Mouse (Mus musculus) limb, embryonic 15.5 days (tissue): ENCODE data around the gene Mfsd13b. TPM values are rescaled to one million over a fixed set of nuclear protein-coding genes. Genes with fewer than 3 reads are reported as not detected.
"Not testable (repeated sequence)": the region's sequence is repeated elsewhere in the genome, so short reads cannot be mapped to it uniquely, and the experiment has no call there.

Experiments
- ATAC-seq: fragments of 200-750 bp; cut with Nextera tagmentation; 2 replicates; pipeline ENCODE4 v1.8.0; 2017; ENCODE audit warnings: low read depth, moderate TSS enrichment; ENCODE audit not compliant: insufficient number of reproducible peaks, low FRiP score, low TSS enrichment
- H3K27ac ChIP-seq: fragments of 300-500 bp; sonication (generic); 2 replicates; pipeline ENCODE4 v1.5.1; 2015; ENCODE audit warnings: moderate library complexity, mild to moderate bottlenecking, inconsistent platforms
- H3K27me3 ChIP-seq: fragments of 300-500 bp; sonication (generic); 2 replicates; pipeline ENCODE4 v1.6.1; 2015; ENCODE audit warnings: inconsistent platforms
- H3K36me3 ChIP-seq: fragments of 300-500 bp; sonication (generic); 2 replicates; pipeline ENCODE4 v1.6.1; 2015; ENCODE audit warnings: inconsistent platforms
- H3K4me1 ChIP-seq: fragments of 300-500 bp; sonication (generic); 2 replicates; pipeline ENCODE4 v1.6.1; 2015; ENCODE audit warnings: inconsistent platforms
- H3K4me2 ChIP-seq: fragments of 300-500 bp; sonication (generic); 2 replicates; pipeline ENCODE4 v1.6.1; 2015; ENCODE audit warnings: mild to moderate bottlenecking, inconsistent platforms
- H3K4me3 ChIP-seq: fragments of 300-500 bp; sonication (generic); 2 replicates; pipeline ENCODE4 v1.5.1; 2015; ENCODE audit warnings: mild to moderate bottlenecking, inconsistent platforms
- H3K9ac ChIP-seq: fragments of 300-500 bp; sonication (generic); 2 replicates; pipeline ENCODE4 v1.6.1; 2015; ENCODE audit warnings: inconsistent platforms
- H3K9me3 ChIP-seq: fragments of 300-500 bp; sonication (generic); 2 replicates; pipeline ENCODE4 v1.6.1; 2016; ENCODE audit warnings: inconsistent platforms
- WGBS: fragments of 180-500 bp; shearing (Covaris S2); methylation state at CpG from one replicate; pipeline ENCODE4 v1.1.7; 2015; 5-methylcytosine and 5-hydroxymethylcytosine counted together
- polyA plus RNA-seq: library from polyadenylated mRNA; unstranded; fragments of >200 nt; fragmentation: Nextera tagmentation; extraction: Ambion mirVana; gene quantifications from 2 replicates; pipeline ENCODE4 v1.2.1, GENCODE M21; 2015

Mfsd13b gene
- polyA plus RNA-seq, 1 experiment from 2014 or later: 0.46 TPM

GRCm38 (mm10) chr7:121029947-121030346 is 47.6 kb downstream of the Mfsd13b start:
- H3K9ac ChIP-seq, H3K27me3 ChIP-seq, H3K4me3 ChIP-seq, H3K36me3 ChIP-seq, H3K4me2 ChIP-seq, ATAC-seq, H3K4me1 ChIP-seq, H3K9me3 ChIP-seq, H3K27ac ChIP-seq: not testable (repeated sequence)

GRCm38 (mm10) chr7:121033856-121034652 is 51.7 kb downstream of the Mfsd13b start, which contains the start of gene Mettl9:
TSS of gene Mettl9 (plus strand) at chr7:121034445.
- Histone ChIP-seq H3K27ac (peak within 1 kb of the TSS; percentile 97), H3K36me3 (no peaks in the 10 kb centered on the region), H3K4me3 (peak within 1 kb of the TSS; percentile 96), H3K9me3 (no peaks in the 10 kb centered on the region), H3K9ac (peak within 1 kb of the TSS; percentile 99), H3K4me2 (peak within 1 kb of the TSS; percentile 65), H3K27me3 (0 out of 2 replicates have a peak, but pooled peaks cover 5% of the 10 kb centered on the region), H3K4me1 (peaks cover 28% of the 10 kb centered on the region)
- WGBS: 2% methylated on average over 36 of the region's 43 CpGs
- peak; percentile 96 for ATAC-seq

- no peaks in the 10 kb centered on the region for H3K9me3 ChIP-seq
- peaks cover 34% of the 10 kb centered on the region for H3K4me1 ChIP-seq
- peak overlapping the region; percentile 99 for H3K9ac ChIP-seq
- no peaks in the 10 kb centered on the region for H3K36me3 ChIP-seq
- peak; percentile 64 for ATAC-seq
- H3K27ac ChIP-seq: peak overlapping the region; percentile 97
- under 1% methylated on average over 31 of the region's 63 CpGs for WGBS
- H3K27me3 ChIP-seq: 0 out of 2 replicates have a peak, but pooled peaks cover 5% of the 10 kb centered on the region
- H3K4me2 ChIP-seq: peak overlapping the region; percentile 56
- H3K4me3 ChIP-seq: peak overlapping the region; percentile 96
Measured at GRCm38 (mm10) chr7:121034701-121035141, 52.4 kb downstream of the Mfsd13b start.

- H3K4me2 ChIP-seq: peak overlapping the region; percentile 56
- H3K9ac ChIP-seq: peak overlapping the region; percentile 99
- under 1% methylated on average over 21 of the region's 24 CpGs for WGBS
- no peaks in the 10 kb centered on the region for H3K9me3 ChIP-seq
- H3K36me3 ChIP-seq: no peaks in the 10 kb centered on the region
- peaks cover 39% of the 10 kb centered on the region for H3K4me1 ChIP-seq
- H3K27ac ChIP-seq: peak overlapping the region; percentile 97
- H3K27me3 ChIP-seq: 0 out of 2 replicates have a peak, but pooled peaks cover 5% of the 10 kb centered on the region
- H3K4me3 ChIP-seq: peak overlapping the region; percentile 96
- ATAC-seq: no peak
Measured at GRCm38 (mm10) chr7:121035161-121035721, 52.9 kb downstream of the Mfsd13b start.

- Histone ChIP-seq H3K4me2 (no peak overlapping the region), H3K9me3 (no peaks in the 10 kb centered on the region), H3K9ac (no peak overlapping the region), H3K36me3 (no peaks in the 10 kb centered on the region), H3K27me3 (no peaks in the 10 kb centered on the region), H3K27ac (peak overlapping the region; percentile 33; the same call in 1 of the 2 replicates), H3K4me1 (peaks cover 59% of the 10 kb centered on the region), H3K4me3 (no peak overlapping the region)
- ATAC-seq: no peak
- 42% methylated on average over 4 of the region's 4 CpGs for WGBS
Measured at GRCm38 (mm10) chr7:121040595-121040994, 58.3 kb downstream of the Mfsd13b start.

GRCm38 (mm10) chr7:121041989-121042388 is 59.7 kb downstream of the Mfsd13b start:
- no peak for ATAC-seq
- Histone ChIP-seq H3K4me2 (no peak overlapping the region), H3K36me3 (no peaks in the 10 kb centered on the region), H3K4me1 (peaks cover 50% of the 10 kb centered on the region), H3K27me3 (no peaks in the 10 kb centered on the region), H3K9me3 (no peaks in the 10 kb centered on the region), H3K9ac (no peak overlapping the region), H3K27ac (no peak overlapping the region), H3K4me3 (no peak overlapping the region)
- 47% methylated on average over 1 of the region's 1 CpGs for WGBS

GRCm38 (mm10) chr7:121043004-121043403 is 60.7 kb downstream of the Mfsd13b start:
- 84% methylated on average over 3 of the region's 3 CpGs for WGBS
- Histone ChIP-seq H3K36me3 (0 out of 2 replicates have a peak, but pooled peaks cover under 1% of the 10 kb centered on the region), H3K27me3 (no peaks in the 10 kb centered on the region), H3K27ac (no peak overlapping the region), H3K4me1 (peaks cover 40% of the 10 kb centered on the region), H3K9me3 (no peaks in the 10 kb centered on the region), H3K4me2 (no peak overlapping the region), H3K4me3 (no peak overlapping the region), H3K9ac (no peak overlapping the region)
- ATAC-seq: no peak

- H3K4me1 ChIP-seq: peaks cover 38% of the 10 kb centered on the region
- no peak overlapping the region for H3K27ac ChIP-seq
- no peak overlapping the region for H3K4me2 ChIP-seq
- H3K27me3 ChIP-seq: no peaks in the 10 kb centered on the region
- no peak overlapping the region for H3K9ac ChIP-seq
- no peak overlapping the region for H3K4me3 ChIP-seq
- no peak for ATAC-seq
- H3K36me3 ChIP-seq: peaks cover 6% of the 10 kb centered on the region; the same call in 1 of the 2 replicates
- no peaks in the 10 kb centered on the region for H3K9me3 ChIP-seq
- WGBS: 90% methylated on average over 1 of the region's 1 CpGs
Measured at GRCm38 (mm10) chr7:121043510-121043909, 61.2 kb downstream of the Mfsd13b start.

GRCm38 (mm10) chr7:121044251-121044650 is 61.9 kb downstream of the Mfsd13b start:
- WGBS: 73% methylated on average over 1 of the region's 1 CpGs
- H3K27me3 ChIP-seq: no peaks in the 10 kb centered on the region

GRCm38 (mm10) chr7:121045671-121046453 is 63.6 kb downstream of the Mfsd13b start:
- H3K27ac ChIP-seq: no peak overlapping the region
- H3K36me3 ChIP-seq: peaks cover 6% of the 10 kb centered on the region; the same call in 1 of the 2 replicates
- H3K4me1 ChIP-seq: peaks cover 18% of the 10 kb centered on the region; the same call in 1 of the 2 replicates
- H3K4me3 ChIP-seq: no peak overlapping the region
- H3K4me2 ChIP-seq: no peak overlapping the region
- no peaks in the 10 kb centered on the region for H3K9me3 ChIP-seq
- H3K27me3 ChIP-seq: no peaks in the 10 kb centered on the region
- no peak overlapping the region for H3K9ac ChIP-seq
- ATAC-seq: no peak
- WGBS: 73% methylated on average over 6 of the region's 6 CpGs

More at GRCm38 (mm10) chr7:121044251-121044650, 61.9 kb downstream of the Mfsd13b start:
- no peak for ATAC-seq
- no peak overlapping the region for H3K9ac ChIP-seq
- no peaks in the 10 kb centered on the region for H3K9me3 ChIP-seq
- H3K27ac ChIP-seq: no peak overlapping the region
- peaks cover 6% of the 10 kb centered on the region; the same call in 1 of the 2 replicates for H3K36me3 ChIP-seq
- H3K4me2 ChIP-seq: no peak overlapping the region
- peaks cover 33% of the 10 kb centered on the region for H3K4me1 ChIP-seq
- no peak overlapping the region for H3K4me3 ChIP-seq

GRCm38 (mm10) chr7:121047624-121048023 is 65.3 kb downstream of the Mfsd13b start:
- ATAC-seq: no peak
- H3K27me3 ChIP-seq: no peaks in the 10 kb centered on the region
- 0 out of 2 replicates have a peak, but pooled peaks cover 6% of the 10 kb centered on the region for H3K4me1 ChIP-seq
- no peak overlapping the region for H3K4me2 ChIP-seq
- no peak overlapping the region for H3K4me3 ChIP-seq
- H3K9me3 ChIP-seq: no peaks in the 10 kb centered on the region
- peaks cover 12% of the 10 kb centered on the region; the same call in 1 of the 2 replicates for H3K36me3 ChIP-seq
- WGBS: 89% methylated on average over 2 of the region's 2 CpGs
- H3K9ac ChIP-seq: no peak overlapping the region
- no peak overlapping the region for H3K27ac ChIP-seq
